Mouse (Mus musculus) cerebellum, adult 2 months (tissue): ENCODE results near the gene Tmem220.

Source experiments
- CTCF ChIP-seq: fragments of 200-500 bp; IDR thresholded peaks from 2 replicates; pipeline ENCODE4 v1.5.1; 2011; ENCODE audit warnings: low read depth, mild to moderate bottlenecking, control low read depth, low read length, moderate library complexity, borderline replicate concordance; ENCODE audit not compliant: insufficient read depth
- POLR2A ChIP-seq: fragments of 200-500 bp; IDR thresholded peaks from 2 replicates; pipeline ENCODE4 v1.6.1; 2011; ENCODE audit warnings: low read length, control low read depth, borderline replicate concordance; ENCODE audit not compliant: insufficient read depth

- TF ChIP-seq CTCF (no peak), POLR2A (no peak)
Observed at GRCm38 (mm10) chr11:66996446-66996845, 28.5 kb upstream of the Tmem220 start.
